Mouse (Mus musculus) stomach, embryonic 16.5 days (tissue): Measurements from ENCODE around the gene Eef1g. TPM values are rescaled to one million over a fixed set of nuclear protein-coding genes. Genes with fewer than 3 reads are reported as not detected.

Experiments
- ATAC-seq: fragments of 200-750 bp; cut with Nextera tagmentation; 2 replicates; pipeline ENCODE4 v1.8.0; 2017; ENCODE audit warnings: moderate number of reproducible peaks, moderate TSS enrichment; ENCODE audit not compliant: insufficient read depth, low FRiP score
- H3K27ac ChIP-seq: fragments of 300-500 bp; sonication (generic); 2 replicates; pipeline ENCODE4 v1.5.1; 2014; ENCODE audit warnings: low read length
- H3K27me3 ChIP-seq: fragments of 300-500 bp; sonication (generic); 2 replicates; pipeline ENCODE4 v1.6.1; 2014; ENCODE audit warnings: low read length, control low read depth, mixed read lengths; ENCODE audit not compliant: control insufficient read depth, insufficient read depth
- H3K36me3 ChIP-seq: fragments of 300-500 bp; sonication (generic); 2 replicates; pipeline ENCODE4 v1.6.1; 2014; ENCODE audit warnings: low read length; ENCODE audit not compliant: control insufficient read depth, insufficient read depth
- H3K4me1 ChIP-seq: fragments of 300-500 bp; sonication (generic); 2 replicates; pipeline ENCODE4 v1.6.1; 2014; ENCODE audit warnings: low read length, control low read depth, mixed read lengths; ENCODE audit not compliant: control insufficient read depth, insufficient read depth
- H3K4me2 ChIP-seq: fragments of 300-500 bp; sonication (generic); 2 replicates; pipeline ENCODE4 v1.6.1; 2014; ENCODE audit warnings: low read depth, low read length, mixed read lengths
- H3K4me3 ChIP-seq: fragments of 300-500 bp; sonication (generic); replicated peaks from 2 replicates; pipeline ENCODE4 v1.5.1; 2014; ENCODE audit warnings: mild to moderate bottlenecking, low read length
- H3K9ac ChIP-seq: fragments of 300-500 bp; sonication (generic); 2 replicates; pipeline ENCODE4 v1.6.1; 2014; ENCODE audit warnings: low read length
- H3K9me3 ChIP-seq: fragments of 300-500 bp; sonication (generic); replicated peaks from 2 replicates; pipeline ENCODE4 v1.6.1; 2016; ENCODE audit warnings: low read length, control low read depth; ENCODE audit not compliant: control insufficient read depth
- WGBS: fragments of 180-500 bp; shearing (Covaris S2); extraction: QIAGEN DNeasy Blood & Tissue Kit; methylation state at CpG from one replicate; pipeline ENCODE4 v1.1.7; 2014; 5-methylcytosine and 5-hydroxymethylcytosine counted together
- polyA plus RNA-seq: library from polyadenylated mRNA; unstranded; fragments of >200 nt; fragmentation: Nextera tagmentation; extraction: Ambion mirVana; gene quantifications from 2 replicates; pipeline ENCODE4 v1.2.1, GENCODE M21; 2015

Eef1g gene
- polyA plus RNA-seq, 1 experiment from 2014 or later = 441 TPM

GRCm38 (mm10) chr19:8975491-8975890 is 8.7 kb downstream of the Eef1g start:
- Histone ChIP-seq H3K27ac (no peak overlapping the region), H3K9ac (no peak overlapping the region), H3K36me3 (peaks cover 54% of the 10 kb centered on the region), H3K9me3 (no peaks in the 10 kb centered on the region), H3K4me3 (no peak overlapping the region), H3K4me1 (peaks cover 9% of the 10 kb centered on the region; the same call in 1 of the 2 replicates), H3K4me2 (no peak overlapping the region), H3K27me3 (no peaks in the 10 kb centered on the region)
- WGBS = 94% methylated on average over 2 of the region's 2 CpGs
- ATAC-seq = no peak

DNA sequence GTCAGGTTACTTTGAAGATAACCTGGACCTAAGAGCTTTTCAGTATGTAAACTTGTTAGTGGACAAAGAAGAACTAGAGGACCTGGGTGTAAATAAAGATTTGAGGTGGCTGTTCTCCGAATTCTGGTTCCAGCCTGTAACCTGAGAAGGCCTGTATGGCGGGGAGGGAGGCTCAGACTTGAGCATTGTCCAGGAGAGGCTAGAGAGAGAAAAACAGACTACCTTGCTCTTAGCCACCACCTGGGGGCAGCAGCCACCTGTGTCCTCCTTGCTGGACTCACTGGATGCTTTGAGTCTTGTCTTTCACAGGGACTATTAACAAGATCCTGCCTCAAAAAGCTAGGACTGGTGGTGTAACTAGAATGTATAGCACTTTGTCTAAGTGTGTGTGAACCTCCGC is 9.7 kb downstream of the Eef1g start:
- Histone ChIP-seq H3K4me3 (no peak overlapping the region), H3K4me1 (peaks cover 13% of the 10 kb centered on the region; the same call in 1 of the 2 replicates), H3K27me3 (no peaks in the 10 kb centered on the region), H3K4me2 (no peak overlapping the region), H3K36me3 (peaks cover 46% of the 10 kb centered on the region), H3K9ac (no peak overlapping the region), H3K27ac (no peak overlapping the region), H3K9me3 (no peaks in the 10 kb centered on the region)
- WGBS = 43% methylated on average over 3 of the region's 3 CpGs
- peak; percentile 78; the same call in 1 of the 2 replicates for ATAC-seq

DNA sequence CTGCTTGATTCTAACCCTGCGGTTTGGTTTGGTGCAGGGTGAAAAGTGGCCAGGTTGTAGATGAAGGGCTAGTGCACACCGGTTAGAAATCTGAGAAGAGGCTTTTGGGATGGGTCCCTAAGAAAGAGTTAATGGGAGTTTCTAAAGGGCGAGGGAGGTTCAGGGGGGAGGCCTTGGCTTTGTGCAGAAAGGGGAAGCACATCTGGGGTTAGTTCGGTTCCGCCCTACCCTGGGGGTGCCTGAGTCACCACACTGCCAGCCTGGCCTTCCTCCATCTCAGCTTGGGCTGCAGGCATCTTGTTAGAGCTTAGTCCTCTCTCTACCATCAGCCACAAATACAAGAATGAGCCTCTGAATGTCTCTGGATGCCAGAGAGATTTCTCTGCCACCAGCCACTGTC is 13.9 kb downstream of the Eef1g start:
- Histone ChIP-seq H3K9ac (no peak overlapping the region), H3K4me1 (peaks cover 52% of the 10 kb centered on the region), H3K9me3 (no peaks in the 10 kb centered on the region), H3K27me3 (no peaks in the 10 kb centered on the region), H3K36me3 (peaks cover 25% of the 10 kb centered on the region), H3K27ac (peak overlapping the region; percentile 74), H3K4me3 (no peak overlapping the region), H3K4me2 (no peak overlapping the region)
- ATAC-seq = no peak
- WGBS = 48% methylated on average over 5 of the region's 5 CpGs

DNA sequence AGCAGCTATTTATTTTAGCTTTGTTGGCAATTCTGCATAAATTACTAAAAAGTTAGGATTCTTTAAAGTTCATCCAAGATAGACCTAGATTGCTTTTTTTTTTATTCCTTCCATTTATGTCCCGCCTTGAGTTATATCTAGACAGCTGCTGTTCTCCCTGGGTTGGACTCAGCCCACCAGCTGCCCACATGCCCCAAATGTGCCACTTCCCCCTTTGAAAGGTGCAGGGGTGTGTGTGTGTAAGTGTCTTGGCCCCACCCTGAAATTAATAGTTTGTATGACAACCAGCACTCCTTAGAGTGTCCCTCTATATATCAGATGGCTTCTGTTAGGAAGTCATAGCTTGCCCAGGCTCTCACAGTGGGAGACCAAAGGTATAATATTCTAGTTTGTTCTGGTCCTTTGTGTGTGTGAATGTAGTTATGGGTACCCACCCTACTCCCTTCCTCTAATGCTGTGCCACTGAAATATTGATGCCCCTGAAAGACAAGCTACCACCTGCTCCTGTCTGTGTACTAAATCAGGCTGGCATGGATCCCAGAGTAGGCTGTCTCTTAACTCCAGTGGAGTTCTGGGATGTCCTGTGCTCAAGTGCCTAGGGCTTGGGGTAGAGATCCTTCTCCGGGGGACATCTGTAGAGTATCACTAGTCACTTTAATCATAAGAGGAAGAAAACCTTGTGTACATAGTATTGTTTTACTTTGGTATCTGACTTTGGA is 14.8 kb downstream of the Eef1g start:
- peak overlapping the region; percentile 74 for H3K27ac ChIP-seq
- 53% methylated on average over 2 of the region's 2 CpGs for WGBS
- no peak overlapping the region for H3K9ac ChIP-seq
- no peaks in the 10 kb centered on the region for H3K27me3 ChIP-seq
- H3K4me1 ChIP-seq = peaks cover 53% of the 10 kb centered on the region
- no peak overlapping the region for H3K4me3 ChIP-seq
- H3K4me2 ChIP-seq = no peak overlapping the region
- peaks cover 25% of the 10 kb centered on the region for H3K36me3 ChIP-seq
- no peaks in the 10 kb centered on the region for H3K9me3 ChIP-seq
- no peak for ATAC-seq

- peak overlapping the region; percentile 90 for H3K27ac ChIP-seq
- H3K27me3 ChIP-seq = no peaks in the 10 kb centered on the region
- H3K9me3 ChIP-seq = no peaks in the 10 kb centered on the region
- H3K4me3 ChIP-seq = no peak overlapping the region
- H3K4me2 ChIP-seq = no peak overlapping the region
- H3K36me3 ChIP-seq = peaks cover 23% of the 10 kb centered on the region
- peaks cover 54% of the 10 kb centered on the region for H3K4me1 ChIP-seq
- WGBS = 33% methylated on average over 5 of the region's 5 CpGs
- ATAC-seq = peak; percentile 76
- H3K9ac ChIP-seq = peak overlapping the region; percentile 45; the same call in 1 of the 2 replicates
Measured at GRCm38 (mm10) chr19:8982303-8983149, 15.7 kb downstream of the Eef1g start.

- ATAC-seq = peak; percentile 83
- H3K27ac ChIP-seq = peak overlapping the region; percentile 90
- peaks cover 16% of the 10 kb centered on the region for H3K36me3 ChIP-seq
- 24% methylated on average over 4 of the region's 4 CpGs for WGBS
- no peak overlapping the region for H3K4me3 ChIP-seq
- no peaks in the 10 kb centered on the region for H3K9me3 ChIP-seq
- H3K4me1 ChIP-seq = peaks cover 61% of the 10 kb centered on the region
- no peaks in the 10 kb centered on the region for H3K27me3 ChIP-seq
- H3K9ac ChIP-seq = peak overlapping the region; percentile 52; the same call in 1 of the 2 replicates
- H3K4me2 ChIP-seq = no peak overlapping the region; the same call in 1 of the 2 replicates
Measured at GRCm38 (mm10) chr19:8983150-8983650, 16.4 kb downstream of the Eef1g start.

GRCm38 (mm10) chr19:8984255-8984868 is 17.5 kb downstream of the Eef1g start:
- Histone ChIP-seq H3K27ac (peak overlapping the region; percentile 90), H3K4me1 (peaks cover 69% of the 10 kb centered on the region), H3K27me3 (no peaks in the 10 kb centered on the region), H3K4me2 (peak overlapping the region; percentile 20), H3K4me3 (no peak overlapping the region), H3K36me3 (peaks cover 5% of the 10 kb centered on the region; the same call in 1 of the 2 replicates), H3K9ac (no peak overlapping the region; the same call in 1 of the 2 replicates), H3K9me3 (no peaks in the 10 kb centered on the region)
- peak; percentile 6; the same call in 1 of the 2 replicates for ATAC-seq
- 10% methylated on average over 7 of the region's 7 CpGs for WGBS

DNA sequence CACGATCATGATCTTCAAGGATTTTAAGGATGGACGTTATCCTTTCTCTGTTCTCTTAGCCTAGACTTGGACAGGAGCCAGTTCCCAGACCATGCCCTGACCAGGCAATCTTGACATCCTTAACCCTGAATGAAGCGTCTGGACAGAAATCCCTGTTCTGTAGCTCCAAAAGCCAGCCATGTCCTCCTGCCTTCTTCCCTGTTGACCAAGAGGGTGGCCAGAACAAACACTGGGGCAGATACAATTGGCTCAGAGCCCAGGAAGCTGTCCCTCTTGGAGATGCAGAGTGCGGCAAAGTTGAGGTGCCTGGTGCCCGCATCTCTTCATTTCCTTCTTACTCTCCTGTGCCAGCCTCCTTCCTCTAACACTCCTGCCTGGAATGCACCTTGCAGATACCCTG is 19.1 kb downstream of the Eef1g start:
- ATAC-seq = no peak
- H3K4me2 ChIP-seq = no peak overlapping the region
- H3K4me1 ChIP-seq = peaks cover 63% of the 10 kb centered on the region
- H3K27me3 ChIP-seq = no peaks in the 10 kb centered on the region
- no peak overlapping the region for H3K9ac ChIP-seq
- no peaks in the 10 kb centered on the region for H3K9me3 ChIP-seq
- WGBS = 56% methylated on average over 5 of the region's 5 CpGs
- no peak overlapping the region for H3K4me3 ChIP-seq
- H3K36me3 ChIP-seq = no peaks in the 10 kb centered on the region
- H3K27ac ChIP-seq = no peak overlapping the region
